Mouse (Mus musculus) kidney, adult 2 months (tissue): ENCODE data around the gene Gsap. TPM values are rescaled to one million over a fixed set of nuclear protein-coding genes. Genes with fewer than 3 reads are reported as not detected.

Experiments
- DNase-seq: peaks from one replicate; pipeline ENCODE4 v3.0.0; 2021
- H3K27ac ChIP-seq: fragments of 200-500 bp; 2 replicates; pipeline ENCODE4 v1.5.1; 2012; ENCODE audit warnings: low read depth, low read length, control low read depth, inconsistent platforms; ENCODE audit not compliant: insufficient read depth
- H3K27me3 ChIP-seq: fragments of 200-500 bp; replicated peaks from 2 replicates; pipeline ENCODE4 v1.6.1; 2012; ENCODE audit warnings: mild to moderate bottlenecking, moderate library complexity, low read length, inconsistent platforms; ENCODE audit not compliant: control insufficient read depth, insufficient read depth
- H3K36me3 ChIP-seq: fragments of 200-500 bp; 2 replicates; pipeline ENCODE4 v1.6.1; 2012; ENCODE audit warnings: mild to moderate bottlenecking, moderate library complexity, low read length, inconsistent platforms; ENCODE audit not compliant: control insufficient read depth, insufficient read depth
- H3K4me1 ChIP-seq: fragments of 200-500 bp; 2 replicates; pipeline ENCODE4 v1.6.1; 2011; ENCODE audit warnings: low read length; ENCODE audit not compliant: control insufficient read depth, insufficient read depth
- H3K4me3 ChIP-seq: fragments of 200-500 bp; 2 replicates; pipeline ENCODE4 v1.5.1; 2011; ENCODE audit warnings: mild to moderate bottlenecking, low read depth, low read length, control low read depth; ENCODE audit not compliant: insufficient read depth
- CTCF ChIP-seq: fragments of 200-500 bp; conservative IDR thresholded peaks from 2 replicates; pipeline ENCODE4 v1.5.1; 2011; ENCODE audit warnings: low read depth, mild to moderate bottlenecking, control low read depth, low read length, moderate library complexity, mixed read lengths; ENCODE audit not compliant: insufficient read depth, insufficient read length
- POLR2A ChIP-seq: fragments of 200-500 bp; IDR thresholded peaks from one replicate; pipeline ENCODE4 v1.6.1; 2011; ENCODE audit warnings: low read depth, low read length, control low read depth
- WGBS: fragments of 180-500 bp; shearing (Covaris S2); methylation state at CpG from one replicate; pipeline ENCODE4 v1.1.7; 2018; 5-methylcytosine and 5-hydroxymethylcytosine counted together
- polyA plus RNA-seq: library from polyadenylated mRNA; depleted of rRNA; stranded (reverse); fragments of >200 nt; gene quantifications from 2 replicates; pipeline ENCODE4 v1.2.3, GENCODE M21; 2012

The Gsap gene
- polyA plus RNA-seq, 1 experiment = 3.7 TPM

- Histone ChIP-seq H3K4me3 (no peak overlapping the region), H3K27me3 (no peaks in the 10 kb centered on the region), H3K4me1 (no peaks in the 10 kb centered on the region), H3K36me3 (no peaks in the 10 kb centered on the region; the same call in 1 of the 2 replicates), H3K27ac (no peak overlapping the region)
- 86% methylated on average over 3 of the region's 3 CpGs for WGBS
- DNase-seq = no peak
- no peak for TF ChIP-seq CTCF
- TF ChIP-seq POLR2A = no peak
These were observed 18.1 kb downstream of the Gsap start for GRCm38 (mm10) chr5:21204157-21204556.

GRCm38 (mm10) chr5:21206014-21206413 lies 20.0 kb downstream of the Gsap start:
- WGBS = 60% methylated on average over 4 of the region's 4 CpGs
- Histone ChIP-seq H3K36me3 (no peaks in the 10 kb centered on the region; the same call in 1 of the 2 replicates), H3K27me3 (no peaks in the 10 kb centered on the region), H3K4me1 (no peaks in the 10 kb centered on the region), H3K27ac (no peak overlapping the region), H3K4me3 (no peak overlapping the region)
- TF ChIP-seq CTCF (no peak), POLR2A (no peak)
- DNase-seq = no peak

GRCm38 (mm10) chr5:21211406-21211805 lies 25.4 kb downstream of the Gsap start:
- Histone ChIP-seq H3K36me3 (no peaks in the 10 kb centered on the region), H3K27me3 (no peaks in the 10 kb centered on the region), H3K27ac (no peak overlapping the region), H3K4me1 (no peaks in the 10 kb centered on the region), H3K4me3 (no peak overlapping the region)
- TF ChIP-seq POLR2A = no peak
- no peak for TF ChIP-seq CTCF
- no peak for DNase-seq
- WGBS = 86% methylated on average over 1 of the region's 1 CpGs

- 86% methylated on average over 3 of the region's 3 CpGs for WGBS
- H3K27ac ChIP-seq = no peak overlapping the region
- no peaks in the 10 kb centered on the region for H3K27me3 ChIP-seq
- no peak for TF ChIP-seq POLR2A
- TF ChIP-seq CTCF = no peak
- no peak overlapping the region for H3K4me3 ChIP-seq
- no peak for DNase-seq
- no peaks in the 10 kb centered on the region for H3K4me1 ChIP-seq
- H3K36me3 ChIP-seq = no peaks in the 10 kb centered on the region
These were observed 26.9 kb downstream of the Gsap start for GRCm38 (mm10) chr5:21212933-21213332.

- H3K27me3 ChIP-seq = no peaks in the 10 kb centered on the region
- no peak for DNase-seq
- TF ChIP-seq CTCF (no peak), POLR2A (no peak)
- H3K4me1 ChIP-seq = no peaks in the 10 kb centered on the region
- H3K4me3 ChIP-seq = no peak overlapping the region
- WGBS = 72% methylated on average over 5 of the region's 5 CpGs
- no peak overlapping the region for H3K27ac ChIP-seq
- no peaks in the 10 kb centered on the region for H3K36me3 ChIP-seq
These were observed 27.7 kb downstream of the Gsap start for GRCm38 (mm10) chr5:21213801-21214200.

GRCm38 (mm10) chr5:21217453-21218294 lies 31.6 kb downstream of the Gsap start:
- Histone ChIP-seq H3K4me3 (no peak overlapping the region), H3K36me3 (no peaks in the 10 kb centered on the region), H3K27ac (no peak overlapping the region), H3K4me1 (no peaks in the 10 kb centered on the region), H3K27me3 (no peaks in the 10 kb centered on the region)
- WGBS = 54% methylated on average over 14 of the region's 14 CpGs
- no peak for DNase-seq
- TF ChIP-seq POLR2A (no peak), CTCF (no peak)

- Histone ChIP-seq H3K27me3 (no peaks in the 10 kb centered on the region), H3K4me1 (no peaks in the 10 kb centered on the region), H3K27ac (no peak overlapping the region), H3K36me3 (no peaks in the 10 kb centered on the region), H3K4me3 (no peak overlapping the region)
- WGBS = 92% methylated on average over 6 of the region's 6 CpGs
- no peak for DNase-seq
- no peak for TF ChIP-seq POLR2A
- TF ChIP-seq CTCF = no peak
These were observed 46.8 kb downstream of the Gsap start for GRCm38 (mm10) chr5:21232876-21233275.
